Mouse (Mus musculus): ENCODE results near the gene Upk3b.

- no peak for TF ChIP-seq CTCF (IDR thresholded peaks at IDR 0.05; ENCODE audit: borderline replicate concordance, control insufficient read depth, extremely low read depth, insufficient read depth, low read length, poor library complexity)
- TF ChIP-seq POLR2A (IDR thresholded peaks at IDR 0.05; ENCODE audit: control insufficient read depth, extremely low read depth, insufficient read depth, low read length, poor library complexity): no peak
Measured at GRCm38 (mm10) chr5:136086290-136086689, 48.0 kb downstream of the Upk3b start.
